Mouse (Mus musculus): ENCODE measurements at regions not wholly inside any gene's neighbourhood (a gene's known extent, or its start where the extent isn't known, plus 50 kb on each side); places are given as distances from the start of the nearest gene placed in this dataset.

DNA sequence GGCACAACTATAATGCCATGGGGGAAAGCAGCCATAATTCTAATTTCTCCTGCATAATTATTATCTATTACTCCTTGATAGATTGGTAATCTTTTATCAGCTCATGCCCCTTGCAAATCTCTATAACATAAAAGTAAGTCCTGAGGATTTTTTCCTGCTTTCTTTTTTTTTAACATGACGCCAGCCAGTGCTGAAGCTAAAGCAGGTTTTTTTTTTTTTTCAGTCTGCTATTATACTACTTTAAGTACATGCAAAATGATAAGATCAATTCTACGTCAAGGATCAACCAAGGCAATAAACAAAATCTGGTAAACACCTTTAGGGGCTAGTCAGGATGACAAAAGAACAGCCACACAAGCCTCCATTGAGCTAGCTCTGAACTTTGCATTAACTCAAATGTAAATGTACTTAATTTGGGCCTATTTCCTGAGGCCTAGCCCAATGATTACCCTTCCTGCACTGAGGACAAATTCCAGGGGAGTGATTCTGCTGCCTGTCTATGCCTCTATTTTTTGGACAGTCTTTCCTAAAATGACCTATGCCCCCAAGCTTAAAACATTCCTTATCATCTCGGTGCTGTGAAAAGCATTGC is 434.8 kb downstream of the 1810013L24Rik start:
- no peak for TF ChIP-seq GATA1 (IDR thresholded peaks at IDR 0.05; ENCODE audit: borderline replicate concordance, low read length)
- TF ChIP-seq TAL1 (conservative IDR thresholded peaks at IDR 0.05; ENCODE audit: low read depth, low read length): no peak
- TF ChIP-seq GATA2 (IDR thresholded peaks at IDR 0.05; ENCODE audit: borderline replicate concordance, low read depth, low read length): no peak
- TF ChIP-seq CTCF (IDR thresholded peaks at IDR 0.05; ENCODE audit: low read depth, low read length): no peak
- no peak for TF ChIP-seq POLR2AphosphoS5 (IDR thresholded peaks at IDR 0.05; ENCODE audit: insufficient replicate concordance, low read depth, low read length)
- H3K4me3 ChIP-seq (ENCODE audit: low read depth, low read length): no peak overlapping the region
- H3K36me3 ChIP-seq (replicated peaks): no peaks in the 10 kb centered on the region
- H3K27me3 ChIP-seq (ENCODE audit: insufficient read depth, low read length): no peaks in the 10 kb centered on the region
- ATAC-seq (ENCODE audit: extremely low read depth, insufficient number of reproducible peaks, low FRiP score, poor library complexity, severe bottlenecking) (no peak), DNase-seq (ENCODE audit: low spot score) (no peak)
- H3K4me1 ChIP-seq (ENCODE audit: insufficient read depth, low read depth, low read length): no peaks in the 10 kb centered on the region
- no peaks in the 10 kb centered on the region for H3K9me3 ChIP-seq (replicated peaks)

DNA sequence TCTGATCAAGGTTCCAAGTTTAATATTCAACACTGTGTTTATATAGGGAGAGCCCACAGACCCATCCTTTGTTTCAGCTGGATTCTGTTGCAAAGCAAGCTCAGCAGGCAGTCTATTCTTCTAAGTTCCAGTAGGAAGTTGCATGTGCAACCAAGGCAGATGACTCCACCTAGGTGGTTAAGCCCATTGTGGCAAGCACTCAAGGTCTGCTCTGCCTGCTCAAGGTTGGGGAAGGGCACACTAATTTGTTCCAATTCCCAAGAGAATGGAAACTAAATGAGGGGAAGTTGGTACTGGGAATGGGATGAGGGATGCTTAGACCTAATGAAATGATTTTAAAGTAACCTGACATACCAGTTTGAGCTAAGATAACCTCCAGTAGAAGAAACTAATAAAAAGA is 437.3 kb downstream of the 1810013L24Rik start:
- no peak for DNase-seq (ENCODE audit: low spot score)
- Histone ChIP-seq H3K27me3 (ENCODE audit: insufficient read depth, low read length) (no peaks in the 10 kb centered on the region), H3K4me3 (ENCODE audit: low read depth, low read length) (no peak overlapping the region), H3K4me1 (ENCODE audit: insufficient read depth, low read depth, low read length) (no peaks in the 10 kb centered on the region), H3K36me3 (replicated peaks) (no peaks in the 10 kb centered on the region), H3K9me3 (replicated peaks) (no peaks in the 10 kb centered on the region)
- no peak for ATAC-seq (ENCODE audit: extremely low read depth, insufficient number of reproducible peaks, low FRiP score, poor library complexity, severe bottlenecking)
- no peak for TF ChIP-seq TAL1 (conservative IDR thresholded peaks at IDR 0.05; ENCODE audit: low read depth, low read length)
- TF ChIP-seq POLR2AphosphoS5 (IDR thresholded peaks at IDR 0.05; ENCODE audit: insufficient replicate concordance, low read depth, low read length): no peak
- no peak for TF ChIP-seq GATA2 (IDR thresholded peaks at IDR 0.05; ENCODE audit: borderline replicate concordance, low read depth, low read length)
- no peak for TF ChIP-seq CTCF (IDR thresholded peaks at IDR 0.05; ENCODE audit: low read depth, low read length)
- no peak for TF ChIP-seq GATA1 (IDR thresholded peaks at IDR 0.05; ENCODE audit: borderline replicate concordance, low read length)

DNA sequence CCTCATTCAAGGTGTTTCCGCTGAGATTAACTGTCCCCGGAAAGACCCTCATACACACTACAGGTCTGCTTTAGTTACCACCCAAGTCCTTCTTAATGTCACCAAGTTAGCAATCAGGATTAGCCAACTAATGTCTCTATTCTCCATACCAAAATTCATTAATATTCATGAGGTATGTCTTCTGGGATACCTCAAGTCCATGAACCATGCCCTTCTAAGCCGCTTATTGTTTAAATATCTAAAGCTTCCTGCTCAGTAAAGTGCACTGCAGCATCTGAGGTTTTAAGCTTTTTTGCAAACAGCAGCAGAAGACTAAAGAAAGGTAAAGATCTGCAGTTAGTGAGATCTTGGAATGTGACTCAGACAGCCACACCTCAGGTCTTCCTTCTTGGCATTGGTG is 440.2 kb downstream of the 1810013L24Rik start:
- no peaks in the 10 kb centered on the region for H3K9me3 ChIP-seq (replicated peaks)
- H3K4me3 ChIP-seq (ENCODE audit: low read depth, low read length): no peak overlapping the region
- H3K4me1 ChIP-seq (ENCODE audit: insufficient read depth, low read depth, low read length): no peaks in the 10 kb centered on the region
- no peaks in the 10 kb centered on the region for H3K27me3 ChIP-seq (ENCODE audit: insufficient read depth, low read length)
- TF ChIP-seq GATA1 (IDR thresholded peaks at IDR 0.05; ENCODE audit: borderline replicate concordance, low read length) (no peak), GATA2 (IDR thresholded peaks at IDR 0.05; ENCODE audit: borderline replicate concordance, low read depth, low read length) (no peak)
- no peaks in the 10 kb centered on the region for H3K36me3 ChIP-seq (replicated peaks)
- ATAC-seq (ENCODE audit: extremely low read depth, insufficient number of reproducible peaks, low FRiP score, poor library complexity, severe bottlenecking): no peak
- DNase-seq (ENCODE audit: low spot score): no peak

DNA sequence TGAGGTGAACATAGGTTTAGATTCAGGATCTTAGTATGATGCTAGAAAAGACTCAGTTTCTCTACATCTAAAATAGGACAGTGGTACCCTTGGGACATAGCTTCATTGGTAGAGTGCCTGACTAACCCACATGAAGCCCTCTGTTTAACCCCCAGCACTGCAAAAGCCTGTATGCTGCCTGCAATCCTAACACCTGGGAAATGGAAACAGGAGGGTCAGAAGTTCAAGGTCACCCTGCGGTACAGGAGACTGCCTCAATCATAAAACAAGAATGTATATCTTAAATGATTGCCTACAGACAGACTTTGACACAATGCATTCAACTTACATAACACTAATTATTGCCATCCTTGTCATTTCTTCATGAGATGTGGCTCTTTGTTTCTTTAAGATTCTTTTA is 440.8 kb downstream of the 1810013L24Rik start:
- Histone ChIP-seq H3K4me3 (ENCODE audit: low read depth, low read length) (no peak overlapping the region), H3K36me3 (replicated peaks) (no peaks in the 10 kb centered on the region), H3K27me3 (ENCODE audit: insufficient read depth, low read length) (no peaks in the 10 kb centered on the region), H3K4me1 (ENCODE audit: insufficient read depth, low read depth, low read length) (no peaks in the 10 kb centered on the region), H3K9me3 (replicated peaks) (no peaks in the 10 kb centered on the region)
- DNase-seq (ENCODE audit: low spot score): no peak
- TF ChIP-seq GATA2 (IDR thresholded peaks at IDR 0.05; ENCODE audit: borderline replicate concordance, low read depth, low read length) (no peak), TAL1 (conservative IDR thresholded peaks at IDR 0.05; ENCODE audit: low read depth, low read length) (no peak), POLR2AphosphoS5 (IDR thresholded peaks at IDR 0.05; ENCODE audit: insufficient replicate concordance, low read depth, low read length) (no peak), CTCF (IDR thresholded peaks at IDR 0.05; ENCODE audit: low read depth, low read length) (no peak), GATA1 (IDR thresholded peaks at IDR 0.05; ENCODE audit: borderline replicate concordance, low read length) (no peak)
- no peak for ATAC-seq (ENCODE audit: extremely low read depth, insufficient number of reproducible peaks, low FRiP score, poor library complexity, severe bottlenecking)

DNA sequence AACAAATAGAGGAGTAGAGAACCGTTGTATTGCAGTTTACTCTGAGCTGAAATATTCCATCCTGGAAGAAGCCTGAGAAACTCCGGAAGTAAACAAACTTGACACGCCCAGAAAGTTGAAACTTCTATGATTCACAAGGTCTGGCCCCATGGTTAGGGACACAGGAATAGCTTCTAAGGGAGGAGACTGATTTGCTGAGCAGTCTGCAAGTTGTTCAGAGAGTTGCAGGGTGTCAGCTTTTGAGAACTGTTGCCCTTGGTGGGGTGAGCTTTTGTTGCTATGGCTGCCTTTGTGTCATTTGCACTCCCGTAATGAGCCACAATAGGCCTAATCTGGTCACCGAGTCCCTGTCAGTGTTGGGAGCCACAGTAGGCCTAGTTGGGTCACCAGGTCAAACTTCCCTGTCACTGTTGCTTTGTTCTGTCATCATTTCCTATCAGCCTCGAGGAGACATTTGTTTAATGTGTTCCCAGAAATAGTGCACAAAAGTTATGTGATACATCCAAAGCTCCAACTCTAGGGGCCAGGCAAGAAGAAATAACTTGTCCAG is 443.9 kb downstream of the 1810013L24Rik start:
- Histone ChIP-seq H3K4me3 (ENCODE audit: low read depth, low read length) (no peak overlapping the region), H3K4me1 (ENCODE audit: insufficient read depth, low read depth, low read length) (no peaks in the 10 kb centered on the region), H3K27me3 (ENCODE audit: insufficient read depth, low read length) (no peaks in the 10 kb centered on the region), H3K9me3 (replicated peaks) (no peaks in the 10 kb centered on the region), H3K36me3 (replicated peaks) (no peaks in the 10 kb centered on the region)
- ATAC-seq (ENCODE audit: extremely low read depth, insufficient number of reproducible peaks, low FRiP score, poor library complexity, severe bottlenecking) (no peak), DNase-seq (ENCODE audit: low spot score) (no peak)
- TF ChIP-seq CTCF (IDR thresholded peaks at IDR 0.05; ENCODE audit: low read depth, low read length) (no peak), POLR2AphosphoS5 (IDR thresholded peaks at IDR 0.05; ENCODE audit: insufficient replicate concordance, low read depth, low read length) (no peak), GATA1 (IDR thresholded peaks at IDR 0.05; ENCODE audit: borderline replicate concordance, low read length) (no peak), GATA2 (IDR thresholded peaks at IDR 0.05; ENCODE audit: borderline replicate concordance, low read depth, low read length) (no peak), TAL1 (conservative IDR thresholded peaks at IDR 0.05; ENCODE audit: low read depth, low read length) (no peak)

DNA sequence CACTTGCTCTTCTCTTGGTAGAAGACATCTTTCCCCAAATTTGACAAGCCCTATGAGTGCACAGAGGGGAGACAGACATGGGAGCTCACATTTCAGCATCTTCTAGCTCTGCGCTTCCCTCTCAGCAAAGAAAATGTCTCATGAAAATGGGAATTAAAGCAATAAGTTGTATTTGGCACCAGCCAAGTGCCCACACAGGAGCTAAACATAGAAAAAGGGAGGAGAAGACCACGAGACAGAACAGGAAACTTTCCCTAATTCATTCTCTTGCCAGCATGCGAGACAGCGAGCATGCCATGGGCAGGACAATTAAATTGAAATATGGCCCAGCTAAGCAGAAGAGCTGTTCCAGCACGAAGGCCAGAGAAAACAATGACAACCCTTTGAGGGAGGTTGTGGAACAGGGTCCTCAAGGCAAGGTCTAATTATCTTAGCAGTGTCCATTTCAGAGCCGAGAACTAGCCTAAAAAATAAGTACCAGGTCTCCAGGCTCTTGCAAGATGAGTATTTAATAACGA is 444.7 kb downstream of the 1810013L24Rik start:
- Histone ChIP-seq H3K36me3 (replicated peaks) (no peaks in the 10 kb centered on the region), H3K9me3 (replicated peaks) (no peaks in the 10 kb centered on the region), H3K4me3 (ENCODE audit: low read depth, low read length) (no peak overlapping the region), H3K27me3 (ENCODE audit: insufficient read depth, low read length) (no peaks in the 10 kb centered on the region), H3K4me1 (ENCODE audit: insufficient read depth, low read depth, low read length) (no peaks in the 10 kb centered on the region)
- ATAC-seq (ENCODE audit: extremely low read depth, insufficient number of reproducible peaks, low FRiP score, poor library complexity, severe bottlenecking): no peak
- no peak for TF ChIP-seq GATA1 (IDR thresholded peaks at IDR 0.05; ENCODE audit: borderline replicate concordance, low read length)
- no peak for TF ChIP-seq GATA2 (IDR thresholded peaks at IDR 0.05; ENCODE audit: borderline replicate concordance, low read depth, low read length)
- TF ChIP-seq CTCF (IDR thresholded peaks at IDR 0.05; ENCODE audit: low read depth, low read length): no peak
- TF ChIP-seq POLR2AphosphoS5 (IDR thresholded peaks at IDR 0.05; ENCODE audit: insufficient replicate concordance, low read depth, low read length): no peak
- TF ChIP-seq TAL1 (conservative IDR thresholded peaks at IDR 0.05; ENCODE audit: low read depth, low read length): no peak
- DNase-seq (ENCODE audit: low spot score): no peak
